Mouse (Mus musculus): ENCODE results near the gene Ano5. TPM values are rescaled to one million over a fixed set of nuclear protein-coding genes. Genes with fewer than 3 reads are reported as not detected.

Ano5 gene
- 1 to 10 TPM; 1.3 to 1.4 TPM for total RNA-seq (2021)

DNA sequence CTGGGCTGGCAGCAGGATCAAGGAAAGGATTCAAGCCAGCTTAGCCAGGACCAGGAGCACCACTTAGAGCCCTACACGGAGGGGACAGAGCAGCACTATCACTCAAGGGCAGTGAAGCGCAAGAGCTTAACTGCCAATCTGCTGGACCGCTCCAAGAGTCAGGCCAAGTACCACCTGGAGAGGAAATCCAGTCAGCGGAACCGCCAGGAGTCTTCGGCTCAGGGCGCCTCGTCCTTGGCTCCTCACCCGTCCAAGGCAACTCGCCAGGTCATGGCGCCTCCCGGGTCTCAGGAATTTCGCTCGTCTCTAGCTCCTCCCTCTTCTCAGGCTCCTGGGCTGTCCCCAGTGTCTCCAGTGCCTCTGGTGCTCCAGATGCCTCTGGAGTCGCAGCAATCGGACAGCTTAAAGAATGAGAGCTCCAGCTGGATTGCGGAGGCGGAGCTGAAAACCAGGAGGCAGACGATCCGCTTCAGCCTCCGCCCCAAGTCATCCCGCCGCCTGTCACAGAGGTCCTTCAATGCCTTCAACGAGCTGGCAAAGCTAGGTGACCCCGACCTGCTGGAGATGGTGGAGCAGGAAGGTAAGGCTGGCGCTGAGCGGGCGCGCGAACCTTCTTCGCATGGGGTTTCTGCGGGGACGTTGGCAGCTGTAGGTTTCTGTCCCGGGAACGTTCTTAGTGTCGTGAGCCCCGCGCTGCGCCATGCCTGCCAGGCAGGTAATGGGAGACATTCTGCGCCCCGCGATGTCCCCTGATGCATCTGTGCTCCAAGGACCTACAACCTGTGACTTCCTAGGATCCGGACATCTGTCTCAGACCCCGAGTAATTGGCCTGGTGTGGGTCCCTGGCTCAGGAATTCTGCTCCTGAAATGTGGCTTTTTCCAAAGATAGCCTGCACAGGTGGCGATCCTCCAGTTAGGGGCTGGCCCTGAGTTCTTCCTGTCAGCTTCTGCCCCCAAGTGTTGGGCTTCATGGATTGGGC is at the start of gene Ano5:
TSS of gene Ano5 (plus strand) at position 359 of the 981 bp plus-strand sequence.
- DNase-seq (ENCODE audit: extremely low spot score in 1 of 2, low spot score in 2 of 2): peak; percentile 5 to 53
- intact Hi-C loops (cut with DNase I): no loop called here

- intact Hi-C loops (cut with DNase I): loop anchor here (10.0 kb wide), 1 partner anchor 475 kb away; no protein-coding TSS in a partner anchor
- peak in 1 of 2 experiments; percentile 12 for DNase-seq (ENCODE audit: extremely low spot score in 1 of 2, low spot score in 2 of 2)
Observed at GRCm38 (mm10) chr7:51499396-51499795, 11.4 kb upstream of the Ano5 start.

- intact Hi-C loops (cut with DNase I): loop anchor here (5.0 to 10.0 kb wide), 2 partner anchors 103 to 311 kb away; no protein-coding TSS in a partner anchor
- DNase-seq (ENCODE audit: extremely low spot score in 1 of 2, low spot score in 2 of 2): no peak
Observed at GRCm38 (mm10) chr7:51503940-51504339, 6.9 kb upstream of the Ano5 start.

- intact Hi-C loops (cut with DNase I): no loop called here
- DNase-seq (ENCODE audit: extremely low spot score in 1 of 2, low spot score in 2 of 2): no peak
Observed at GRCm38 (mm10) chr7:51510147-51510546, 682 bp upstream of the Ano5 start.

GRCm38 (mm10) chr7:51539344-51539743 is 28.5 kb downstream of the Ano5 start:
- DNase-seq (ENCODE audit: extremely low spot score in 1 of 2, low spot score in 2 of 2): no peak
- intact Hi-C loops (cut with DNase I): no loop called here

DNA sequence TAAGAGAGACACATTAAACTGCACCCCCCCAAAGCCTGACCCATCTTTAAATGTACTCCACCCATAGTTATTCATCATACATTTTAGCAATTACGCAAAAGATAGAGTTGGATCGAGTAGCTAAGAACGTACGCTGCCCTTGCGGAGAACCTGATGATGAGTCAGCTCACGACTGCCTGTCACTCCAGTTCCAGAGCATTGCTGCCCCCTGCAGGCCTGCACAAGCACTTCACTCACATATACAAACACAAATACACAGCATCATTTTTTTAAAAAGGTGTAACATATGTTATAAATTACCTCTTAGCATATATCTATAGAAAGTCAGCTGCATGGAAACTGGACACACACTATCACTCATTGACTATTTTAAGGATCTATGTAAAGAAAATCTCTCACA is 29.9 kb downstream of the Ano5 start:
- intact Hi-C loops (cut with DNase I): no loop called here
- DNase-seq (ENCODE audit: extremely low spot score in 1 of 2, low spot score in 2 of 2): peak in 1 of 2 experiments; percentile 24

DNA sequence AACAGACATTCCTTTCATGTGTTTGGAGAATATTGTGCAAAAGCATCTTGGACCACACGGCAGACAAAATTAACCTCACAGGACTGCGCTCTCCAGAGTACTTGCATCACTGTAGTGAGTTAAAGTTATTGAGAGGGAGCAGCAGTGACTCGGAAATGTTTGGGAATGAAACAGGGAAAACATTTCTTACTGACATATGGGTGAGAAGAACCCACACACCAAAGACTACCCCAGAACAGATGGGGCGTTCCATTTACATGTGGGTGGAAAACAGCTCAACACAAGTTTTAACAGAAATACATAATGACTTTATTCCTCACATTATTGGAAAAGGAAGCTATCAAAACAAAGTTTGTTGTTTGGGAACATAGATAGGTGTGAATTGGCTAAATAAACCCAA is 89.2 kb downstream of the Ano5 start:
- intact Hi-C loops (cut with DNase I): no loop called here
- DNase-seq (ENCODE audit: extremely low spot score in 1 of 2, low spot score in 2 of 2): no peak

GRCm38 (mm10) chr7:51603741-51604140 is 92.9 kb downstream of the Ano5 start:
- DNase-seq (ENCODE audit: extremely low spot score in 1 of 2, low spot score in 2 of 2): no peak
- intact Hi-C loops (cut with DNase I): no loop called here

- intact Hi-C loops (cut with DNase I): no loop called here
- no peak for DNase-seq (ENCODE audit: extremely low spot score in 1 of 2, low spot score in 2 of 2)
Observed at GRCm38 (mm10) chr7:51614404-51614803, 103.6 kb downstream of the Ano5 start.

DNA sequence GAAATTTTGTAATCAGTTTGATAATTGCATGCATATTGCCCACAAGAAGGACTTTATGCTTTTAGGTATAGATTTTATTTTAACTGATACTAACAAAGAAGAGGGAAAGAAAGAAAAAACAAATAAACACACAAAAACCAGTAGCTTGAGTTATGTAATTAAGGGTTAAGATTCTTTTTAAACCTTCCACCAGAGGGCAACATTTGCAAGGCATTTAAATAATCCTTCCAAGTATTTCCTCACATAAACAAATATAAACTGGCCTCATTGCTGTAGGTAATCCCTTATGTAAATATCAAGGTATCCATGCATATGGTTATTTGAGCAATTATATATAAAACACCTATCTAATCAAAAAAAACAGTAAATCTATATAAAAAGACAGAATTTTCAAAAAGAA is 107.1 kb downstream of the Ano5 start:
- DNase-seq (ENCODE audit: extremely low spot score in 1 of 2, low spot score in 2 of 2): no peak
- intact Hi-C loops (cut with DNase I): loop anchor here (2.0 to 5.0 kb wide), 2 partner anchors 199 to 354 kb away; no protein-coding TSS in a partner anchor

- intact Hi-C loops (cut with DNase I): loop anchor here (2.0 to 5.0 kb wide), 2 partner anchors 198 to 354 kb away; no protein-coding TSS in a partner anchor
- no peak for DNase-seq (ENCODE audit: extremely low spot score in 1 of 2, low spot score in 2 of 2)
Observed at GRCm38 (mm10) chr7:51618412-51618811, 107.6 kb downstream of the Ano5 start.

DNA sequence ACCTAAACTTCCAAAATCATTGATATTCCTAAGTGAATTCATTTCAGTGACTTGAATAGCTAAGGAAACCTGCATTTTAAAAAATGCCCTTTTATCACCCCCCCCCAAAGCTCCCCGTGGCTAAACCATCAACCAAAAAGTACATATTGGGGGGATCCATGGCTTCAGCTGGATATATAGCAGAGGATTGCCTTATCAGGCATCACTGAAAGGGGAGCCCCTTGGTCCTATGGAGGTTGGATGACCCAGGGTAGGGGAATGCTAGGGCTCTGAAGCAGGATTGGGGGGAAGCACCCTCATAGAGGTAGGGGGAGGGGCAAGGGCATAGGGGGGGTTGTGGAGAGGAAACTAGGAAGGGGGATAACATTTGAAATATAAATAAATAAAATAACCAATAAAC is 109.1 kb downstream of the Ano5 start:
- DNase-seq (ENCODE audit: extremely low spot score in 1 of 2, low spot score in 2 of 2): no peak
- intact Hi-C loops (cut with DNase I): loop anchor here (2.0 to 5.0 kb wide), 3 partner anchors 132 to 352 kb away; no protein-coding TSS in a partner anchor

- DNase-seq (ENCODE audit: extremely low spot score in 1 of 2, low spot score in 2 of 2): peak; percentile 25 to 69
- intact Hi-C loops (cut with DNase I): loop anchor here (5.0 kb wide), 1 partner anchor 131 kb away; no protein-coding TSS in a partner anchor
Observed at GRCm38 (mm10) chr7:51621694-51622145, 110.9 kb downstream of the Ano5 start, which contains the start of gene Slc17a6. Slc17a6 (plus strand) TSS chr7:51622006.

DNA sequence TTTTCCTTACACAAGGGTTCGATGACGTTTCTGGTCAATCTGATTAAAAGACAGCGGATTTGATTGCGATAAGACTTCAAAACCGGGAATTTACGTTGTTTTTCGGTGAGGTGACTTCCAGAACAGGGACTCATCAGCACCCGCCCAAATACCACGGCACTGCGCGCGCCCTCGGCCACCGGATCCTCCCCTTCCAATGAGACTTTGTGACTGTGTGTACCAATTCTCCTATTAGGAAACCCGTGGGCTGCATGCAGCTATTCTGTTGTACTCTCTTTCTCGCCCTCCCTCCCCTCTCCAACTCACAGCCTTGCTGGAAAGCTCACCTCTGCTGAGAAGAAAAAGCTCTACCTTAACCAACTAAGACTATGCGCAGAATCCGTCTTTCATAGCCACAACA is 111.4 kb downstream of the Ano5 start:
- intact Hi-C loops (cut with DNase I): loop anchor here (5.0 kb wide), 1 partner anchor 130 kb away; no protein-coding TSS in a partner anchor
- peak in 1 of 2 experiments; percentile 39 for DNase-seq (ENCODE audit: extremely low spot score in 1 of 2, low spot score in 2 of 2)

DNA sequence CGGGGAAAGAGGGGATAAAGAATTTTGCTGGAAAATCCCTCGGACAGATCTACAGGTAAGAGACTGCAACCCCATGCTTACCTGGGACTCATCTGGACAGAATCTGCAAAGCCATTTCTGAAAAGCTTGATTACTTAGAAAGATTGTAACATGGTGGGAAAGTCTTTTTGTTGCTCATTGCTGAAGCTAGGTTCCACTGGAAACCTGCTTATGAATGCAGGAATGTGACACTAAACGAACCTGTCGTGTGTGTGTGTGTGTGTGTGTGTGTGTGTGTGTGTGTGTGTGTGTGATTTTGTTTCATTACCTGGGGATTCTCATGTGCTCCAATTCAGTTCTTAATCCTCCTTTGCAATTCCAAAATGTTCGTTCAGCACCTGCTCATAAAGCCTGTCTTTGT is 111.8 kb downstream of the Ano5 start:
- intact Hi-C loops (cut with DNase I): loop anchor here (5.0 kb wide), 1 partner anchor 130 kb away; no protein-coding TSS in a partner anchor
- DNase-seq (ENCODE audit: extremely low spot score in 1 of 2, low spot score in 2 of 2): no peak

DNA sequence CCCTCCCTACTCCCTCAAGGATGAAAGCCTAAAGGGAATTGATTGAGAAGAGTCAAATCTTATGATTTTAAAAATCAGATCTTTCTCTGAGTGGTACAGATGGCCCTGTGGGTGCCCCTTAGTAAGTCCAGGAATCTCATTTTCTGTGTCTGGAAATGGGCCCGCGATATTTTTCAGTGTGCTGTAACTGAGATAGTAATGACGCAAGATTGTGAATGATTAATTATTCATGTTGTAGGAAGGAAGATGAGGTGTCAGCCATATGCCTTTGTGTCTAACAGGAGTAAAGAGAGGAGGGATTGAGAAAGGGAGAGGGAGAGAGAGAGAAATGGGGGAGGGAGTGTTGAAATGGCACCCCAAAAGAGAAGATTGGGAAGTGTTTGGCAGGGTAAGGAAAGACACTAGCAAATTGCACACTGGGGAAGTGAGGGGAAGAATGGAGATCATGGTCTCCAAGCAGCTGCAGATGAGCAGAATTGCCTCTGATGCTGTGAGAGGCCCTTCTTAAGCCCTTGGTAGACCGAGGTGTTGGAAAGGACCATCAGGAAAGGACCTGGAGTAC is 113.6 kb downstream of the Ano5 start:
- intact Hi-C loops (cut with DNase I): loop anchor here (5.0 kb wide), 1 partner anchor 128 kb away; no protein-coding TSS in a partner anchor
- DNase-seq (ENCODE audit: extremely low spot score in 1 of 2, low spot score in 2 of 2): no peak

GRCm38 (mm10) chr7:51625161-51625560 is 114.3 kb downstream of the Ano5 start:
- intact Hi-C loops (cut with DNase I): loop anchor here (5.0 kb wide), 1 partner anchor 1713 kb away; the partner anchor contains the start of gene Slc6a5
- peak in 1 of 2 experiments; percentile 34 for DNase-seq (ENCODE audit: extremely low spot score in 1 of 2, low spot score in 2 of 2)

DNA sequence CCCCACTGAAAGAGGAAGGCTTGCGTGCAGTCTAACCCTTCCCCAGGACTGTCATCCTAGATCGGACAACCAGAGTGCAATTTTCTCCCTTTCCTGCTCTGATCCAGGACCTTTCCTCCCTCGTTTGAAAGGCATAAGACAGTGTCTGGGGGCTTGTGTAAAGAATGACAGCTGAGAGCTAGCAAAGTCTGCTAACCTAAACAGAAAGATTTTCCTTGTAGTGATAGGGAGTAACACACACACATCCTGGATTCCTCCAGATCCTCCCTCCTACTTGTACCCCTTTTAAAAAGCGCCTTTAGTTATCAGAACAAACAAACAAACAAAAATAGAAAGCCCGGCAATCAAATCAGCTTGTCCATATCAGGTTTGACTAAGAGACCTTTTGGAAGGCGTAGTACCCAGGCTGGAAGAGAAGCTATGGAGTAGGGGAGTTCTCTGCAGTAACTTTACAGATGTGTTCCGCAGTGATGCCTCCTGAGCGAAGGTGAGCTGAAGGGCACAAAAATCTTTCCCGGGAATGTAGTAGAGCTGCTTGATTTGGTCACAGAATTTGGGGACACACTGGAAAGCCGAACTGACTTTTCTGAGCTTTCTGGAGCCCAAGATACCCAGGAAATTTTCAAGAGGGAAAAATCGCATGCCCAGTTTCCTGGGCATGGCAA is 114.9 kb downstream of the Ano5 start:
- intact Hi-C loops (cut with DNase I): loop anchor here (5.0 kb wide), 1 partner anchor 1713 kb away; the partner anchor contains the start of gene Slc6a5
- DNase-seq (ENCODE audit: extremely low spot score in 1 of 2, low spot score in 2 of 2): no peak
